ENCODE assay signal across 19 mouse cellular contexts in the genomic region with DNA sequence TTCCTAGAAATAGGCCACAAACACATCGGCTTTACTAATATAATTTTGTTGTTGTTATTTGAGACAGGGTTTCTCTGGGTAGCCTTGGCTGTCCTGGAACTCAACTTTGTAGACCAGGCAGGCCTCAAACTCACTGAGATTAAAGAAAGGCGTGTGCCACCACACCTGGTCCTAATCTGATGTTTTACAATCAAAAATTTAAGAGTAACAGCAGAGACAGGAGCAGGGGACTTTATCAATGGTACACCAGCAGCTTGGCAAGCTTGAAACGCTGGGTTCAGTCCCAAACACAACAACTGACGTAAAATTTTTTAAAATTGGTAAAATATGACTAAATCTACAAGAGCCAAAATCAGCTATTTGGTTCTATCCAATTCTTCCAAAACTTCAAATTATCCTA. TPM values are rescaled to one million over a fixed set of nuclear protein-coding genes. Genes with fewer than 3 reads are reported as not detected.
A peak's percentile ranks its signal among the peaks of the same experiment; 100 is the strongest.
DNase-seq lines count a peak whose midpoint lies in the region; ATAC-seq lines count a peak whose summit lies in the region.
"Had no signal": no experiment of that assay in that cellular context is flagged by ENCODE, and none has a peak within 500 bp of the region (broad histone marks: within the 10 kb centered on the region; RNA-seq: fewer than 3 reads in every experiment).

No protein-coding gene starts in this region.

- peaks cover 34% of the 10 kb centered on the region for H3K4me1 ChIP-seq in liver, embryonic 12.5 days
- peaks cover 13% of the 10 kb centered on the region for H3K4me1 ChIP-seq in liver, embryonic 16.5 days (ENCODE audit: control insufficient read depth, low read depth, low read length)
- H3K4me1 ChIP-seq: embryonic facial prominence, embryonic 15.5 days; forebrain, embryonic 15.5 days; heart, embryonic 10.5 days; hindbrain, embryonic 10.5 days had no signal

- WGBS in liver, embryonic 12.5 days (ENCODE audit: insufficient replicate concordance), result 48% methylated on average over 4 of the region's 4 CpGs
- 47% methylated on average over 4 of the region's 4 CpGs for WGBS in liver, embryonic 16.5 days (ENCODE audit: insufficient replicate concordance)

- H3K9me3 ChIP-seq in liver, embryonic 12.5 days (replicated peaks), result no peaks in the 10 kb centered on the region
- H3K9me3 ChIP-seq in liver, embryonic 16.5 days (replicated peaks; ENCODE audit: control insufficient read depth, low read length), result no peaks in the 10 kb centered on the region
- H3K9me3 ChIP-seq: embryonic facial prominence, embryonic 15.5 days; forebrain, embryonic 15.5 days; heart, embryonic 10.5 days; hindbrain, embryonic 10.5 days had no signal

- ATAC-seq in liver, embryonic 12.5 days, result peak; percentile 69
- peak; percentile 70 for ATAC-seq in liver, embryonic 16.5 days (ENCODE audit: low read depth)
- no peak for ATAC-seq in erythroblast, adult 5-6 weeks (replicated peaks; ENCODE audit: low FRiP score, poor library complexity, severe bottlenecking)
- ATAC-seq: forebrain, embryonic 15.5 days had no signal

- H3K9ac ChIP-seq in liver, embryonic 12.5 days, result no peak overlapping the region
- H3K9ac ChIP-seq in liver, embryonic 16.5 days (ENCODE audit: low read depth, low read length), result no peak overlapping the region
- H3K9ac ChIP-seq: embryonic facial prominence, embryonic 15.5 days; forebrain, embryonic 15.5 days; hindbrain, embryonic 14.5 days had no signal

- peaks cover 77% of the 10 kb centered on the region for H3K36me3 ChIP-seq in liver, embryonic 12.5 days
- peaks cover 34% of the 10 kb centered on the region for H3K36me3 ChIP-seq in liver, embryonic 16.5 days (ENCODE audit: control insufficient read depth, insufficient read depth)

- H3K27ac ChIP-seq in liver, embryonic 12.5 days, result peak overlapping the region; percentile 72
- H3K27ac ChIP-seq in liver, embryonic 16.5 days (ENCODE audit: low read length), result peak overlapping the region; percentile 58
- H3K27ac ChIP-seq: embryonic facial prominence, embryonic 15.5 days; forebrain, embryonic 15.5 days; heart, embryonic 10.5 days; hindbrain, embryonic 10.5 days; hindbrain, embryonic 14.5 days had no signal

- no peak overlapping the region for H3K4me3 ChIP-seq in liver, embryonic 12.5 days
- no peak overlapping the region for H3K4me3 ChIP-seq in liver, embryonic 16.5 days (ENCODE audit: low read depth, low read length)
- H3K4me3 ChIP-seq: embryonic facial prominence, embryonic 15.5 days; forebrain, embryonic 15.5 days; heart, embryonic 10.5 days; hindbrain, embryonic 10.5 days had no signal

- H3K4me2 ChIP-seq in liver, embryonic 12.5 days, result peak overlapping the region; percentile 6
- H3K4me2 ChIP-seq in liver, embryonic 16.5 days (ENCODE audit: low read depth, low read length), result peak overlapping the region; percentile 10; the same call in 1 of the 2 replicates
- H3K4me2 ChIP-seq: embryonic facial prominence, embryonic 15.5 days; forebrain, embryonic 15.5 days; hindbrain, embryonic 14.5 days had no signal

- DNase-seq in c-Kit-positive CD71-positive TER-119-positive erythroid progenitor cells, embryonic 14.5 days (ENCODE audit: low spot score), result peak; percentile 38
- DNase-seq in right cerebral cortex, postnatal 10 days (ENCODE audit: low spot score in 2 of 2), result no peak
- DNase-seq in T-cell, adult 2 months (ENCODE audit: low spot score), result no peak
- no peak for DNase-seq in cerebellum, postnatal 10 days
- DNase-seq: adrenal gland, postnatal 14 days; cerebellum, adult 2 months; cerebellum, postnatal 14 days; embryo, embryonic 11 days; gastrocnemius, postnatal 36 days; heart, adult 18-20 months; heart, postnatal 10 days had no signal

- H3K27me3 ChIP-seq in liver, embryonic 12.5 days (replicated peaks), result no peaks in the 10 kb centered on the region
- no peaks in the 10 kb centered on the region for H3K27me3 ChIP-seq in liver, embryonic 16.5 days (ENCODE audit: control insufficient read depth, insufficient read depth, low read depth, low read length)
- H3K27me3 ChIP-seq: embryonic facial prominence, embryonic 15.5 days; forebrain, embryonic 15.5 days had no signal

RNA-seq across cellular contexts. Expression of gene N4bp2l2, which starts 21.1 kb away (rescaled TPM):
- 25.6 and 29.5 TPM in 2 replicates for polyA plus RNA-seq in liver, embryonic 12.5 days (2016; fragmentation: Nextera tagmentation; extraction: Ambion mirVana)
- polyA plus RNA-seq in liver, embryonic 16.5 days (2015; fragmentation: Nextera tagmentation; extraction: Ambion mirVana), result 17.1 and 17.4 TPM in 2 replicates
- total RNA-seq in erythroblast, adult 5-6 weeks (2015; ENCODE audit: low replicate concordance), result 45.3 and 81.3 TPM in 2 replicates
- total RNA-seq in erythroblast, adult 5-6 weeks (2017; ENCODE audit: low replicate concordance), result 118 and 140 TPM in 2 replicates

RNA-seq across cellular contexts. Expression of gene Pds5b, which starts 28.6 kb away (rescaled TPM):
- polyA plus RNA-seq in liver, embryonic 12.5 days (2016; fragmentation: Nextera tagmentation; extraction: Ambion mirVana), result 16.4 and 16.7 TPM in 2 replicates
- polyA plus RNA-seq in liver, embryonic 16.5 days (2015; fragmentation: Nextera tagmentation; extraction: Ambion mirVana), result 8.5 and 9.2 TPM in 2 replicates
- total RNA-seq in erythroblast, adult 5-6 weeks (2015; ENCODE audit: low replicate concordance), result 9.4 and 23.4 TPM in 2 replicates
- total RNA-seq in erythroblast, adult 5-6 weeks (2017; ENCODE audit: low replicate concordance), result 13.0 and 26.2 TPM in 2 replicates

RNA-seq across cellular contexts. Expression of gene N4bp2l1, which starts 47.9 kb away (rescaled TPM):
- polyA plus RNA-seq in liver, embryonic 12.5 days (2016; fragmentation: Nextera tagmentation; extraction: Ambion mirVana), result 9.3 and 9.4 TPM in 2 replicates
- 17.4 and 17.7 TPM in 2 replicates for polyA plus RNA-seq in liver, embryonic 16.5 days (2015; fragmentation: Nextera tagmentation; extraction: Ambion mirVana)
- 21.3 and 36.5 TPM in 2 replicates for total RNA-seq in erythroblast, adult 5-6 weeks (2015; ENCODE audit: low replicate concordance)
- total RNA-seq in erythroblast, adult 5-6 weeks (2017; ENCODE audit: low replicate concordance), result 10.5 and 13.7 TPM in 2 replicates
